Mouse (Mus musculus) brain, embryonic 14.5 days (tissue): ENCODE data around the gene Rbm4b. TPM values are rescaled to one million over a fixed set of nuclear protein-coding genes. Genes with fewer than 3 reads are reported as not detected.
"Not testable (repeated sequence)": the region's sequence is repeated elsewhere in the genome, so short reads cannot be mapped to it uniquely, and the experiment has no call there.

Source experiments
- DNase-seq: peaks from one replicate; pipeline ENCODE4 v3.0.0-alpha.2; 2011; ENCODE audit warnings: low read depth
- CTCF ChIP-seq: fragments of 200-500 bp; IDR thresholded peaks from 2 replicates; pipeline ENCODE4 v1.5.1; 2012; ENCODE audit warnings: inconsistent platforms, mild to moderate bottlenecking, moderate library complexity, borderline replicate concordance; ENCODE audit not compliant: insufficient read depth, insufficient read length; ENCODE audit errors: extremely low read depth
- POLR2A ChIP-seq: fragments of 200-500 bp; IDR thresholded peaks from 2 replicates; pipeline ENCODE4 v1.6.1; 2012; ENCODE audit warnings: mild to moderate bottlenecking, inconsistent platforms, borderline replicate concordance; ENCODE audit not compliant: poor library complexity, insufficient read depth, insufficient read length, severe bottlenecking; ENCODE audit errors: extremely low read depth
- polyA plus RNA-seq: library from polyadenylated mRNA; depleted of rRNA; stranded (reverse); fragments of >200 nt; gene quantifications from 2 replicates; pipeline ENCODE4 v1.2.3, GENCODE M21; 2012; rRNA removed

The Rbm4b gene
- polyA plus RNA-seq, 1 experiment, result 97.9 TPM

DNA sequence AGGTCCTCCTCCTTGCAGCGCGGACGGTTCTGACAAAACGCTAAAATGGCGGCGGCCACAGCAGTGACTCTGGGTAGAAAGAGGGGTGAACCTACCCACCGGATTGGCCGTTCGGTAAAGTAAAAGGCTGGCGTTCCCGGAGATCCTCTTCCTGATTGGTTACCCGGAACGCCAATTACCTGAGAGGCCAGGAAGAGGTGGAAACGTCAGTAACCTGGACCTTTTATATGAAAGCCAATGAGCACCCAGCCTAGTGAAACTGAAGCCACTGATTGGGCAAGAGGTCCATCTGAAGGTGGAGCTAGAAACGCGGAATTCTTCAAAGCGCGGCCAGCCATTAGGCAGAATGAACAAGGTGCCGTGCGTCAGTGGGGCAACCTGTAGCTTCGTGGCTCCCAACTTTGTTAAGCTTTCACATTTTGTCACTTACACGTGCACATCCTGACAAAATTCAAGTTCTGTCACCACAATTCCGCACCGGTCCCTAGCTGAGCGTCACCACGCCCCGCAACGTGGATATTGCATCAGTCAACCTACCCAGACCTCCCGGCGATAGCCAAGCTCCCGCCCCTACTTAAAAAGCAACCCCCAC is 37.6 kb downstream of the Rbm4b start, which contains the start of gene Rbm4:
Gene Rbm4 (minus strand): TSS at position 71 of the 592 bp plus-strand sequence.
- peak; percentile 100 for DNase-seq
- TF ChIP-seq POLR2A (no peak; the same call in 1 of the 2 replicates), CTCF (no peak)

DNA sequence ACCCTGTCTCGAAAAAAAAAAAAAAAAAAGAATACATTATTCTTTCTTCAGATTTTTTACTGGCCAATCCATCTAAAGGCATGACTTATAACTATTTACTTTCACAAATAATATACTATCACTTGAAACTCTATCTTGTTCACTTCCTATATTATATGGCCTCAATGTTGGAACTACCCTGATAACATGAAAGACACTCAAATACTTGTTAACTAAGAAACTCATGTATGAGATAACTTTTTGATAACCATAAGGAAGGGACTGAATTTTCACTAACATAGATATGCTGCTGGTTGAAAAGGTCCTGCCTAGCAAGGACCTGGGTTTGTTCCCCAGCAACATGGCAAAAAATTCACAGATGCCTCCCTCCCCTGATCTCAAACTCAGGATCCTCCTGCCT is 39.6 kb downstream of the Rbm4b start:
- DNase-seq, result no peak
- TF ChIP-seq CTCF, result no peak
- no peak for TF ChIP-seq POLR2A

DNA sequence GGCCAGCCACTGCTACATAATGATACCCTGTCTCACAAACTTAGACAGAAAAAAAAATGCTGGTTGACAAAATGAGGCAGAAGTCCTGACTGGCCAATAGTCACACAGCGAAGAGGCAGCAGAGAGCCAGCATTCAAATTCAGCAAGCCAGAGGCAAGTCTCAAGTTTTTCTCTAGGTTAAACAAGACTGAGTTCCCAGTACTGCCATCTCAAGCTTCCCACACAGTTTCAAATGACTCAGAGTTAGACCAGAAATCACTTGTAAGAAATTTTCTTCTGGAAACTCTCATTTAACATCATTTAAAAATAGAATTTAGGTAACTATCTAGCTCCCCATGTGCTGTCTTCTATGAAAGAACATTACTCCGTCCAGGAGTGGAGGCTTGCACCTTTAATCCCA is 41.5 kb downstream of the Rbm4b start:
- DNase-seq, result no peak

DNA sequence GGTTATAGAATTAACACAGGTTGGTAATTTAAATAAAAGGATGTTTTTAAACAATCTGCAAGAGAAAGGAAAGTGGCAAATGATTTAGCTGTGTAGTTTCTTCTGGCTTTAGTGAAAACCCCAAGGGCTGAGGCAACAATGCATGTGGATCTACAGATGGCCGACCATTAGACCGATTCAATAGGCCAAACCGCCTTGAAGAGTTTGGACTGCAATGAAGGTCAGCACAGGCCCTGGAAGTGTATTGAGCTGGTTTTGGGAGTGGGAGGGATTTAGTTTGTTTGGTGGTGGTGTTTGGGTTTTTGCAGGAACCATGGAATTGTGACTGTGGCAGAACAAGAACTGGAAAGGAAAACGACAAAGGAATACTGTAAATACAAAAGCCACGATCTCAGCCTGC is 42.8 kb downstream of the Rbm4b start:
- TF ChIP-seq CTCF (no peak), POLR2A (no peak)
- no peak for DNase-seq

More for the DNA sequence above, 41.5 kb downstream of the Rbm4b start:
- TF ChIP-seq CTCF (no peak), POLR2A (no peak)

DNA sequence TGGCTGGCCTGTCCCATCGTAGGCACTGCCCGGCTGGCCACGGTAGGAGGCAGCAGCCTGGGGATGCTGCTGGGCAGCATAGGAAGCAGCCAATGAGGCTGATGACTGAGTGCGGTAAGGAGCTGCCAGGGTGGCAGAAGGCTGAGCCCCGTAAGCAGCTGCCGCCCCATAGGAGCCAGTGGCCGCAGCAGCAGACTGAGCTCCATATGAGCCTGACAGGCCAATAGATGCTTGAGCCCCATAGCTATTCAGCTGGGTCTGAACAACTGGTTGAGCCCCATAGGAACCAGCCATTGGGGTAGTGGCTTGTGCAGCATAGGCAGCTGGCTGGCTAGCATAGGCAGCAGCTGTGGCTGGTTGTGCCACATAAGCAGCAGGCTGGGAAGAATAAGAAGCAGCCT is 46.4 kb downstream of the Rbm4b start:
- TF ChIP-seq POLR2A, result no peak
- DNase-seq, result no peak

DNA sequence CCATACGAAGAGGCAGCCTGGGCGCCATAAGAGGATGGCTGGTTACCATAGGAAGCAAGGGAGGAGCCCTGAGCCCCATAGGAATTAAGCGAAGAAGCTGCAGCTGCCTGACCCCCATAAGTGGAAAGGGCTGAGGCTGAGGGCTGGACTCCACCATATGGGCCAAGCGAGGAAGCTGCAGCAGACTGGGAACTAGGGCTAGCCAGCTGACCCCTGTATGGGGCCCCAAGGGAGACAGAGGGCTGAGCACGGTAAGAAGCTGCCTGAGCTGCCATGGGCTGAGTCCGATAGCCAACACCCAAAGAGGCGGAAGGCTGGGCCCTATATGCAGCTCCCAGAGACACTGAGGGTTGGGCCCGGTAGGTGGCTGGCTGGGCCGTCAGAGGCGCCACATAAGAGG is 47.0 kb downstream of the Rbm4b start:
- DNase-seq, result no peak

DNA sequence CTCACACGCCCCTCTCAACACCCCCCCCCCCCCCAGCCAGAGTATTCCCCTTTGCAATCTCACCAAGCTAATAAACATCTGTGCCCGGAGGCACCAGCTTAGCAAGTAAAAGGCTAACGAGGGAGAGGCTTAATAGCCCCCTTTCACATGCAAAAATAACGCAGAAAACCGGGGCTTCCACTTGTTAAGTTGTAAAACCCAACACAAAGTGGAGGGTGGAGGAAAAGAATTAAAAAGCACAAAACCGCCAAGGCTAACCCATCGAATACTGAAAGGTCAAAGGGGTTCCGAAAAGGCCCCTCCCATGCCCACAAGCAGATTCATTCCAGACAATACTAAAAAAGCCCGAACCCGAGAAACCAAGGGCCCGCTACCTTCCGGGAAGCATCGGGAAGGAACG is 54.0 kb downstream of the Rbm4b start:
- peak; percentile 44 for DNase-seq

More for the DNA sequence above, 47.0 kb downstream of the Rbm4b start:
- TF ChIP-seq CTCF, result no peak
- TF ChIP-seq POLR2A, result no peak

DNA sequence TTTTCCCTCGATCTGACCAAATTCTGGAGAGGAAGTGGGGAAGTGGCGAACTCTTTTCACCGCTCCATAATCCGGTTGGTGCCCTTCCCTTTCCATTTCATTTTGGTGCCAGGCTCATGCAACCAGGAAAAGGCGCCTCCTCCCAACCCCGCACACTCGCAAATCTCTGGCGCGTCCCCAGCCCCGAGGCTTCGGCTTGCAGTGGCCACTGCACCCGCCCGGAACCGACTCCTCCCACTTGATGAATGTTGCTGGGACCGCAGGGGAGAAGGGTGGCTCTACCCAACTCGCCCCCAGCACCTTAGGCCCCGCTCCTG is 54.4 kb downstream of the Rbm4b start:
- TF ChIP-seq CTCF (no peak), POLR2A (no peak)
- DNase-seq, result no peak

More for the DNA sequence above, 54.0 kb downstream of the Rbm4b start:
- TF ChIP-seq POLR2A (no peak), CTCF (no peak)

DNA sequence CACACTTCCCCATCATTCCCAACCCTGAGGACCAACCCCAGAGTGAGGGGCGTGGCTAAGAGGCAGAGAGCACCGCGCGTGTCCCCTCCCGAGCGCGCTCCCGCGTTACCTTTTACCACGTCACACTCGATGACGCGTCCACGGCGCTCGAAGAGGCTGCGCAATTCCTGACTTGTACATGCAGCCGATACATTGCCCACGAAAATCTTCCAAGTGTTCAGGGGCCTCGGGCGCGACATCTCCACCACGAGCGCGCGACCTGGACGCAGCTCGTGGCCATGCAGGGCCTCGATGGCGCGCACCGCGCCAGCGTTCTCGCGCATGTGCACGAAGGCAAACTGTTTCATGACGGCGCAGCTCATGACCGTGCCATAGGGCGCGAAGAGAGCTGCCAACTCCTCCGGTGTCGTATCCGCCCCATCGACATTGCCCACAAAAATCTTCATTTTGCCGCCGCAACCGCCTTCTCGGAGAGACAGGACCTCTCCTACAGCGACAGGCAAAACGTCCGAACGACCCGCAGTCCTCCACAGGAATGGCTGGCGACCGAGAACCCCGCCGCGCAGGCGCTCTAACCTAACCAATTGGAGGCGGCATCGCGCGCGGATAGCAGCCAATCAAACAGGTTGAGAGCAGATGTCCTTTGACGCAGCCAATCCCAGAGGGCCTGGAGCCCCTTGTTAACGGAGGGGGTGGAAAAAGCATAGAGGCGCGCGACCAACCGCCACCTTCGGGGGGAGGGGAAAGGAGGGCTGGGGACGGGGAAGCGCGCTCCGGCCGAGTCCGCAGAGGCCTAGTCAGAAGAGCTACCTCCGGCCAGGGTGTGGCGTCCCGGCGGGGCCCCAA is 55.0 kb downstream of the Rbm4b start, which contains the start of the genes Gm21992 and Rbm14:
Gene Gm21992 (minus strand): TSS at position 550 of the 846 bp plus-strand sequence.
Gene Rbm14 (minus strand): TSS at position 572 of the 846 bp plus-strand sequence.
- DNase-seq, result peak; percentile 100
- TF ChIP-seq CTCF (no peak), POLR2A (peak; percentile 59; the same call in 1 of the 2 replicates)

DNA sequence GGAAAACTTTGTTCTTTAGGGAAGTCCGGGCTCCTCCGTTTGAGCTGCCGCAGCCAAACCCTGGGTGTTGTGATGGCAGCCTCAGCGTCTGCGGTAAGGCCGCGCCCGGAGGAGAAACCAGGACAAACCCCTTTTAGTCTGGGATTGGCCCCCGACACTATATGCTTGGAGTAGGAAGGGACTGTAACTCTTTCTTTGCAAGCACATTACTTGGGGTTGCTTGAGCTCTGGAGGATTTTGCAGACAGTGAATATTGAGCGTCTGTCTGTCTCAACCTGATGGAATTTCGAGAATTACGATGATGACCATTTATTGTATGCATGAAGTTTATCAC is 55.6 kb downstream of the Rbm4b start:
- no peak for DNase-seq
- no peak for TF ChIP-seq POLR2A
- TF ChIP-seq CTCF, result no peak

DNA sequence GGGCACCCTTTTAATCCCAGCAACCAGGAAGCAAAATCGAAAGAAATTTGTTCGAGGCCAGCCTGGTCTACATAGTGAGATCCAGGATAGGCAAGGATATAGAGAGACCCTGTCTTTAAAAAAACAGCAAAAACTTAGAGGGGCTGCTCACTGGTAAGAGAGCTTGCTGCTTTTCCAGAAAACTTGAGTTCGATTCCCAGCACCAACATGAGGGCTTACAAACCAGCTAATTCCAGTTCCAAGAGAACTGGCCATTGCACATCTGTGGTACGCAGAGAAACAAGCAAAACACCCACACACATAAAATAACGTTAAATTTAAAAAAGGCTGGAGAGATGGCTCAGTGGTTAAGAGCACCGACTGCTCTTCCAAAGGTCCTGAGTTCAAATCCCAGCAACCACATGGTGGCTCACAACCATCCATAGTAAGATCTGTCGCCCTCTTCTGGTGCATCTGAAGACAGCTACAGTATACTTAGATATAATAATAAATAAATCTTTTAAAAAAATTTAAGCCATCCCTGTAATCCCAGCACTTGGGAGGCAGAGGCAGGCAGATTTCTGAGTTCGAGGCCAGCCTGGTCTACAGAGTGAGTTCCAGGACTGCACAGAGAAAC is 56.1 kb downstream of the Rbm4b start:
- not testable (repeated sequence) for DNase-seq

DNA sequence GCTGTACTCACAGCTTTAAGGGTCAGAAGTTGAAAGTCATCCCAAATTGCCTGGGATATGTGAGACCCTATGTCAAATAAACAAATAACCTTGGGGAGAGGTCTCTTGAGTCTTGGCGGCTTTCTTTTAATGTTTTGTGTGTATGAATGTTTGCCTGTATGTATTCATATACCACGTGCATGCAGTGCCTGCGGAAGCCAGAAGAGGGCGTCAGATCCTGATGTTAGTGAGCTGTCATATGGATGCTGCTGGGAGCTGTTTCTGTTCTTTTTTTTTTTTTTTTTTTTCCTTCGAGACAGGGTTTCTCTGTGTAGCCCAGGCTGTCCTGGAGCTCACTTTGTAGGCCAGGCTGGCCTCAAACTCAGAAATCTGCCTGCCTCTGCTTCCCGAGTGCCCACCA is 56.7 kb downstream of the Rbm4b start:
- TF ChIP-seq CTCF, result peak; percentile 29; the same call in 1 of the 2 replicates
- TF ChIP-seq POLR2A, result no peak
- DNase-seq, result no peak

Other genes starting within 250 kb of the Rbm4b start
- 12.4 and 19.4 TPM in 2 replicates for gene Pcx, start 246.0 kb upstream of the Rbm4b start, polyA plus RNA-seq
- gene Lrfn4, start 140.8 kb upstream of the Rbm4b start, polyA plus RNA-seq, result 90.3 and 98.5 TPM in 2 replicates
- gene Rce1, start 130.9 kb upstream of the Rbm4b start, polyA plus RNA-seq, result 65.2 and 115 TPM in 2 replicates
- gene Gm960, start 57.8 kb upstream of the Rbm4b start, polyA plus RNA-seq, result 3.3 and 4.3 TPM in 2 replicates
- gene Sptbn2, start 45.3 kb upstream of the Rbm4b start, polyA plus RNA-seq, result 23.4 and 57.0 TPM in 2 replicates
- gene Rbm4, start 37.4 kb downstream of the Rbm4b start, polyA plus RNA-seq, result 146 and 173 TPM in 2 replicates
- gene Gm21992, start 55.1 kb downstream of the Rbm4b start, polyA plus RNA-seq, result 28.7 and 57.0 TPM in 2 replicates
- gene Rbm14, start 55.1 kb downstream of the Rbm4b start, polyA plus RNA-seq, result 70.7 and 85.4 TPM in 2 replicates
- gene Ccs, start 82.8 kb downstream of the Rbm4b start, polyA plus RNA-seq, result 42.3 and 45.1 TPM in 2 replicates
- 0.30 and 0.62 TPM in 2 replicates for gene Ccdc87, start 82.9 kb downstream of the Rbm4b start, polyA plus RNA-seq
- 73.6 and 85.2 TPM in 2 replicates for gene Ctsf, start 98.6 kb downstream of the Rbm4b start, polyA plus RNA-seq
- gene Actn3, start 121.4 kb downstream of the Rbm4b start, polyA plus RNA-seq, result 0.95 and 1.7 TPM in 2 replicates
- gene Zdhhc24, start 122.2 kb downstream of the Rbm4b start, polyA plus RNA-seq, result 32.0 and 48.4 TPM in 2 replicates
- 18.5 and 27.6 TPM in 2 replicates for gene Bbs1, start 150.1 kb downstream of the Rbm4b start, polyA plus RNA-seq
- gene Dpp3, start 171.8 kb downstream of the Rbm4b start, polyA plus RNA-seq, result 111 and 122 TPM in 2 replicates
- gene Peli3, start 186.6 kb downstream of the Rbm4b start, polyA plus RNA-seq, result 10.3 and 14.2 TPM in 2 replicates
- gene Mrpl11, start 205.7 kb downstream of the Rbm4b start, polyA plus RNA-seq, result 70.0 and 81.9 TPM in 2 replicates
- 4.1 and 7.8 TPM in 2 replicates for gene Npas4, start 233.8 kb downstream of the Rbm4b start, polyA plus RNA-seq